Mouse (Mus musculus) fat pad, adult 2 months (tissue): ENCODE data around the gene Atf7ip.

Experiments
- DNase-seq: peaks from one replicate; pipeline ENCODE4 v3.0.0-alpha.2; 2011; ENCODE audit warnings: low read depth, low spot score; ENCODE audit errors: extremely low read depth

The Atf7ip gene

GRCm38 (mm10) chr6:136484093-136484492 is 21.9 kb upstream of the Atf7ip start:
- DNase-seq, result no peak

DNA sequence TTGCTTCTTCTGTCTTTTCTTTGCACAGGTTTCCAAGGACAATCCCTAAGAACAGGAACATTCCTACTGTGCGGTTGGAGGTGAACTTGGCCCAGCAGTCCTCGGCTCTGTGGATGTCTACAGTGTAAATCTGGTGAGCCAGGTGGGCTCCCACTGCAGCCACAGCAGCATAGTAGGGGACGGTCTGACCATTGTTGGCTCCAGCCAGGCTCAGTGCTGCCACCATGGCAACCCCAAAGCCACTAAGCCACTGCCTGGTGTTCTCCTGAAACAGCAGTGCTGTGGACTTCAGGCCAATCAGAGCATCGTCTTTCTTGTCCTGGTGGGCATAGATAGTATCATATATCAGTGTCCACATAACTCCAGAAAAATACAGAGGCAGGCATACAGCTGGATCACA is 19.8 kb upstream of the Atf7ip start:
- no peak for DNase-seq

GRCm38 (mm10) chr6:136486801-136487553 is 19.0 kb upstream of the Atf7ip start:
- no peak for DNase-seq

GRCm38 (mm10) chr6:136487554-136487950 is 18.4 kb upstream of the Atf7ip start:
- DNase-seq, result no peak

- DNase-seq, result no peak
These were observed 16.1 kb upstream of the Atf7ip start for GRCm38 (mm10) chr6:136489899-136490298.

DNA sequence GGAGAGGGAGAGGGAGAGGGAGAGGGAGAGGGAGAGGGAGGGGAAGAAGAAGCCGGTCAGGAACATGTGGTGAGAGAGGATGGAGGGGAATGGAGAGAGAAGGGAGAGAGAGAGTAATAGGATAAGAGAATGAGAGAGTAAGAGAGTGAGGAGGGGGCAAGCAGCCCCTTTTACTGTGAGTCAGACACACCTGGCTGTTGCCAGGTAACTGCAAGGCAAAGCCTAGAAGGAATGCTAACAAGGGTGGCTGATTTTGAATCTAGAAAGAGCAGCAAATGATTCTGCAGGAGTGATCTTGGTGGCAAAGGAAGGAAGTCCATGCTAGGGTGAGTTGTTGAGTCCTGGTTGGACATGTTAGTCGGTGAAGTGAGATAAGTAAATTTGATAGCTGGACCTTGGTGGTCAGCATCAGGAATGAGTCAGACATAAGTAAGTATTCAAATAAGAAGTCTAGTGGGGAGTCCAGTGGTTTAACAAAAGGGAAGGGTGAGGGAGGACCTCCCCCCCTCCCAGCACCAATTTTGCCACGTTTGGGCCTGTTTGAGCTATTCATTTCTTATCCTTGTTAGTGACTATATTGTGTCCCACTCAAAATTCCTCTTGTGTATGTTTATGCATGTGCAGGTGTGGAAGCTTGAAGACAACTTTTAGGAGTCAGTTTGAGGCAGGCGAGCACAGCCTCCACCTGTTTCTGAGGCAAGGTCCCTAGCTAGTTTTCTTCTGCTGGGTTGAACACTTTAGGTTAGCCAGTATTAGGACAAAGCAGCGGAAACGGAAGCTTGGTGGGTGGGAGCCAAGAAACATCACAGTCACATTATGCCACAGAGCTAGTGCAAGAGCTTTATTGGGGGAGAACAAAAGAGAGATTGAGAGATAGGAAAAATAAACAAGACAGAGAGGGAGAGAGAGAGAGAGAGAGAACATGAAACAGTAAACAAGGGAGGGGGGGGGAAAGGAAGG is 15.2 kb upstream of the Atf7ip start:
- DNase-seq, result no peak

- DNase-seq, result no peak
These were observed 14.3 kb upstream of the Atf7ip start for GRCm38 (mm10) chr6:136491631-136492030.

GRCm38 (mm10) chr6:136492251-136492650 is 13.7 kb upstream of the Atf7ip start:
- DNase-seq, result no peak

- no peak for DNase-seq
These were observed 12.5 kb upstream of the Atf7ip start for GRCm38 (mm10) chr6:136493486-136493885.

- DNase-seq, result no peak
These were observed 11.8 kb upstream of the Atf7ip start for GRCm38 (mm10) chr6:136493910-136494751.

DNA sequence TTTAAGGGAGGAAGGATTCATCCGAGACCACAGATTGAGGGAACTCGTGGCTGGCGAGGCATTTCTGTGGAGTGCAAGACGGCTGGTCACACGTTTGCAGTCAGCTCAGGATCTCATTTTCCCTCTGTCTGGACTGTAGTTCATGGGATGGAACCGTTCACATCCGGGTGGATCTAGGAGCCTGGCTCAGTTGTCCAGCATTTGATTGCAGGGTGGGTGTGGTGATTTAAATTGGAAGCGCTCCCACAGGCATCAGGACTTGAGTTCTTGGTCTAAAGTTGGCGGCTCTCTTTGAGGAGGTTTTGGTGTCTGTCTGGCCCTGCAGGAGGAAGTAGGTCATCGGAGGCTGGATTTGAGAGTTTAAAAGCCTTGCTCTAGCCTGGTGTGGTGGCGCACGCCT is 10.9 kb upstream of the Atf7ip start:
- DNase-seq, result no peak

GRCm38 (mm10) chr6:136497744-136498143 is 8.2 kb upstream of the Atf7ip start:
- DNase-seq, result no peak

- peak; percentile 96 for DNase-seq
These were observed 6.5 kb upstream of the Atf7ip start for GRCm38 (mm10) chr6:136499292-136499977.

GRCm38 (mm10) chr6:136508652-136509051 is 2.7 kb downstream of the Atf7ip start:
- DNase-seq, result no peak

DNA sequence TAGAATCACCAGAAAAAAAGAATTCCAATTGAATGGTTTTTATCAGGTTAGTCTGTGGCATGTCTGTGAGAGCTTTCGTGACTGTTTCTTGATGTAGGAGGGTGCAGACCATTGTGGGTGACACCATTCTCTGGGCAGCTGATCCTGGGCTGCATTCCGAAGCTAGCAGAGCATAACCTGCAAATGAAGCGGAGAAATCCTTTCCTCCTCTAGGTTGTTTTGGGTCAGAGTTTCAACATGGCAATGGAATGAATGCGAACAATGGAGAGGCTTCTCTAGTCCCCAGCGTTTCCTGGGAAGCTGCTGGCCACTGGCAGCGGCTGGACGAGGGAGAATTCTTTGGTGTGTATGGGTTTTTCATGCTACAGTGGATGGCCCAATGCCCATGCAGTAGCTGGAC is 5.0 kb downstream of the Atf7ip start:
- DNase-seq, result no peak

- DNase-seq, result no peak
These were observed 6.4 kb downstream of the Atf7ip start for GRCm38 (mm10) chr6:136512351-136512750.

DNA sequence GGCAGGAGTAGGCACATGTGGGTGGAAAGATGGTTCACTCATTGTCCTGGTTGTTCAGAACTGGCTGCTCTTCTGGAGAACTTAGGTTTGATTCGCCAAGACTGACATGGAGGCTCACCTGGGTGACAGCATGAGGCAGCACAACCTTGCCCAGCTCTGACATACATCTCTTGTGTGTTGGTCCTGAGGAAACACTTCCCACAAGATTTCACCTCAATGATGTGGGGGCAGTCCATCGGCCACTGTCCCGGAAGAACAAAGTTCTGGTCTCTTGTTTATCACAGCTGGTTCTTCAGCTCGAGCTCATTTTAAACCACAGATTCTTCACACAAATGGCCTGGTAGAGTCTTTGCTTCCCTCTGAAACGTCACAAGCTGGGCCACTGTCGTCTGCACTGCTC is 10.7 kb downstream of the Atf7ip start:
- no peak for DNase-seq

GRCm38 (mm10) chr6:136517221-136517620 is 11.3 kb downstream of the Atf7ip start:
- no peak for DNase-seq

DNA sequence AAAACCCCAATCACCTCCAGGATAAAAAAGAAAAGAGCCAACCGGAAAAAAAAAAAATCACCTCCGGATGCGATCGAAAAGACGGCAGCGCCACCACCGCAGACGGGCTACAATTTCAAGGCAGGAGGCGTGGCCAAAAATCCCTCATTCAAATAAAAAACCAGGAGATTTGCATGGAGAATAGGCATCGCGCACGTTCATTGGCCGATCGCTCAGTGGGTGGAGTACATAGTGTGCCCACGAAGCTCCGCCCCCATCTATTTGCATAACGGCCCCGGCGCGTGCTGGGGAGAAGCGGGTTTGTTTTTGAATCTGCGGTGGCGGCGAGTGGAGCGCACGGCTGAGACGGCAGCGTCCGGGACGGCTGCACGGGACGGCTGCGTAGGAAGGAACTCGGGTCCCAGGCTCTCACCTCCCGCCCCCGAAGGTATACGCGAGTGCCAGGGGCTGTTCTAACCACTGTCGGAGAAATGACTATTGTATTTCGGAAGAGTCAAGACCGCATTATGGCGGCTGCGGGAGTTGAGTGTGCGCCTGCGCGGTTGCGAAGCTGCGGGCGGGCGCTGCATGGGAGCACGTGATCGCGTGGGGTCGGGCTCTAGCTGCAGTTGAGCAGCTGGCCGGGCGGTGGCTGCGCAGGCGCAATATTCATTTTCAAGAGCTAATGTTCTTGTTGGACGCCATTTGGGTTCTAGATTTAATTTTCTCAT is 12.7 kb downstream of the Atf7ip start:
- DNase-seq, result peak; percentile 87

- DNase-seq, result no peak
These were observed 13.3 kb downstream of the Atf7ip start for GRCm38 (mm10) chr6:136519254-136519653.
